Mouse (Mus musculus) liver, postnatal 0 days (tissue): ENCODE measurements around the gene Bnc2.

Source experiments
- CTCF ChIP-seq: sonication (generic); IDR thresholded peaks from 2 replicates; pipeline ENCODE4 v1.5.1; 2016; ENCODE audit warnings: antibody characterized with exemption, low read depth
- EP300 ChIP-seq: IDR thresholded peaks from 2 replicates; pipeline ENCODE4 v1.6.1; 2016; ENCODE audit warnings: antibody characterized with exemption, low read depth, mild to moderate bottlenecking

DNA sequence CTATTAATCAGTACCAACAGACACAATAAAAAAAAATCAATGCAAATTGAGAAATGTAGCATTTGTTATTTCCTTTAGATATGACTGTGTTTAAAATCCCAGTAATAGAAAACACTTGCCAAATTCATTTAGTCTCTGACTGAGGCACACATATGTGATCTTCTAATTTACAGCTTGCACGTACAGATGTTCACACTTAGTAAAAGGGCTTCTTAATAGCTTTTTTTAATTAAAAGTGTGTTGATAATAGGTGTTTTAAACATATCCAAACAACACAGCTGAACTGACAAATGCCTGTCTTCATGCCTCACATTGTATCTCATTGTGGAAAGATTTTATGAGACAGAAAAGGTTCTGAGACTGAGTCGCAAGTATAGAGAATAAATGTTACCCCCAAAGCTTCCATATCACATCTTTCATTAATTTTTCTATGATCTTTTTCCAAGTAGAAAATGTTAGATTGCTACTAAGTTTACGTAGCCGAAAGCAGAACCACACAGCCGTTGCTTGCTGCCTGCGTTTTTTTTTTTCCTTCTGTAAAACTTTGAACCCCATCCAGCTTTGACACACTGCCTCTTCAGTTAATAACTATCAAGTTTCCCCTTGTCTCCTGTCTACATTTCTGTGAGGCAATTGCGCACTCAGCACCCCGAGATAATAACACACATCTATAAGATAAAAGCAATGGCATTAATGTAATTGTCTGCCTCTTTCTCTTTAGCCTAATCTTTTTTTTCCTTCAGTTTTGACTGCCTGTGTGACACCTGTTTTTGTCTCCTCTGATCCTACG is 271.5 kb downstream of the Bnc2 start:
- TF ChIP-seq CTCF (no peak), EP300 (no peak)
